Mouse (Mus musculus): ENCODE data around the gene Spata21. TPM values are rescaled to one million over a fixed set of nuclear protein-coding genes. Genes with fewer than 3 reads are reported as not detected.
A peak's percentile ranks its signal among the peaks of the same experiment; 100 is the strongest.
"Not testable (repeated sequence)": the region's sequence is repeated elsewhere in the genome, so short reads cannot be mapped to it uniquely, and the experiment has no call there.

The Spata21 gene
- polyA plus RNA-seq, 1 experiment from 2014 or later, result not detected

GRCm38 (mm10) chr4:141131531-141132061, 43.5 kb downstream of the Spata21 start:
- peak; percentile 70 for ATAC-seq (ENCODE audit: low read depth)
- Histone ChIP-seq H3K9me3 (replicated peaks; ENCODE audit: control insufficient read depth, low read length) (no peaks in the 10 kb centered on the region), H3K9ac (ENCODE audit: low read depth, low read length) (no peak overlapping the region; the same call in 1 of the 2 replicates), H3K27me3 (ENCODE audit: control insufficient read depth, insufficient read depth, low read depth, low read length) (no peaks in the 10 kb centered on the region), H3K27ac (ENCODE audit: low read length) (peak overlapping the region; percentile 86), H3K4me2 (ENCODE audit: low read depth, low read length) (peak overlapping the region; percentile 41), H3K4me1 (ENCODE audit: control insufficient read depth, low read depth, low read length) (peaks cover 26% of the 10 kb centered on the region), H3K36me3 (ENCODE audit: control insufficient read depth, insufficient read depth) (no peaks in the 10 kb centered on the region), H3K4me3 (ENCODE audit: low read depth, low read length) (peak overlapping the region; percentile 18; the same call in 1 of the 2 replicates)
- 70% methylated on average over 5 of the region's 5 CpGs for WGBS (ENCODE audit: insufficient replicate concordance)

GRCm38 (mm10) chr4:141132191-141132590, 44.1 kb downstream of the Spata21 start:
- 0 out of 2 replicates have a peak overlapping the region, but pooled peaks have one; percentile 12 for H3K9ac ChIP-seq (ENCODE audit: low read depth, low read length)
- H3K36me3 ChIP-seq (ENCODE audit: control insufficient read depth, insufficient read depth), result no peaks in the 10 kb centered on the region
- H3K4me2 ChIP-seq (ENCODE audit: low read depth, low read length), result peak overlapping the region; percentile 33
- H3K9me3 ChIP-seq (replicated peaks; ENCODE audit: control insufficient read depth, low read length), result no peaks in the 10 kb centered on the region
- WGBS (ENCODE audit: insufficient replicate concordance), result 60% methylated on average over 8 of the region's 8 CpGs
- ATAC-seq (ENCODE audit: low read depth), result no peak
- peaks cover 31% of the 10 kb centered on the region for H3K4me1 ChIP-seq (ENCODE audit: control insufficient read depth, low read depth, low read length)
- H3K27me3 ChIP-seq (ENCODE audit: control insufficient read depth, insufficient read depth, low read depth, low read length), result no peaks in the 10 kb centered on the region
- H3K4me3 ChIP-seq (ENCODE audit: low read depth, low read length), result 0 out of 2 replicates have a peak overlapping the region, but pooled peaks have one; percentile 9
- peak overlapping the region; percentile 83 for H3K27ac ChIP-seq (ENCODE audit: low read length)

- Histone ChIP-seq H3K4me2 (ENCODE audit: low read depth, low read length) (peak overlapping the region; percentile 14; the same call in 1 of the 2 replicates), H3K27me3 (ENCODE audit: control insufficient read depth, insufficient read depth, low read depth, low read length) (no peaks in the 10 kb centered on the region), H3K4me3 (ENCODE audit: low read depth, low read length) (no peak overlapping the region), H3K9me3 (replicated peaks; ENCODE audit: control insufficient read depth, low read length) (no peaks in the 10 kb centered on the region), H3K4me1 (ENCODE audit: control insufficient read depth, low read depth, low read length) (peaks cover 39% of the 10 kb centered on the region), H3K36me3 (ENCODE audit: control insufficient read depth, insufficient read depth) (no peaks in the 10 kb centered on the region), H3K9ac (ENCODE audit: low read depth, low read length) (no peak overlapping the region), H3K27ac (ENCODE audit: low read length) (peak overlapping the region; percentile 83)
- 57% methylated on average over 8 of the region's 8 CpGs for WGBS (ENCODE audit: insufficient replicate concordance)
- no peak for ATAC-seq (ENCODE audit: low read depth)
Observed at GRCm38 (mm10) chr4:141133227-141133626, 45.1 kb downstream of the Spata21 start.

GRCm38 (mm10) chr4:141134031-141134441, 45.9 kb downstream of the Spata21 start:
- H3K4me3 ChIP-seq (ENCODE audit: low read depth, low read length), result peak overlapping the region; percentile 29
- H3K36me3 ChIP-seq (ENCODE audit: control insufficient read depth, insufficient read depth), result no peaks in the 10 kb centered on the region
- peaks cover 44% of the 10 kb centered on the region for H3K4me1 ChIP-seq (ENCODE audit: control insufficient read depth, low read depth, low read length)
- peak; percentile 31; the same call in 1 of the 2 replicates for ATAC-seq (ENCODE audit: low read depth)
- H3K9ac ChIP-seq (ENCODE audit: low read depth, low read length), result 0 out of 2 replicates have a peak overlapping the region, but pooled peaks have one; percentile 20
- H3K4me2 ChIP-seq (ENCODE audit: low read depth, low read length), result peak overlapping the region; percentile 45; the same call in 1 of the 2 replicates
- H3K9me3 ChIP-seq (replicated peaks; ENCODE audit: control insufficient read depth, low read length), result no peaks in the 10 kb centered on the region
- H3K27me3 ChIP-seq (ENCODE audit: control insufficient read depth, insufficient read depth, low read depth, low read length), result no peaks in the 10 kb centered on the region
- peak overlapping the region; percentile 62 for H3K27ac ChIP-seq (ENCODE audit: low read length)
- WGBS (ENCODE audit: insufficient replicate concordance), result 65% methylated on average over 8 of the region's 8 CpGs

- Histone ChIP-seq H3K9ac (ENCODE audit: low read depth, low read length) (peak overlapping the region; percentile 1; the same call in 1 of the 2 replicates), H3K36me3 (ENCODE audit: control insufficient read depth, insufficient read depth) (no peaks in the 10 kb centered on the region), H3K27me3 (ENCODE audit: control insufficient read depth, insufficient read depth, low read depth, low read length) (no peaks in the 10 kb centered on the region), H3K4me3 (ENCODE audit: low read depth, low read length) (peak overlapping the region; percentile 29), H3K27ac (ENCODE audit: low read length) (peak overlapping the region; percentile 62), H3K4me2 (ENCODE audit: low read depth, low read length) (peak overlapping the region; percentile 45), H3K9me3 (replicated peaks; ENCODE audit: control insufficient read depth, low read length) (no peaks in the 10 kb centered on the region), H3K4me1 (ENCODE audit: control insufficient read depth, low read depth, low read length) (peaks cover 42% of the 10 kb centered on the region)
- WGBS (ENCODE audit: insufficient replicate concordance), result 58% methylated on average over 20 of the region's 20 CpGs
- no peak for ATAC-seq (ENCODE audit: low read depth)
Observed at GRCm38 (mm10) chr4:141134751-141135530, 46.8 kb downstream of the Spata21 start.

GRCm38 (mm10) chr4:141136126-141136525, 48.0 kb downstream of the Spata21 start:
- no peaks in the 10 kb centered on the region for H3K9me3 ChIP-seq (replicated peaks; ENCODE audit: control insufficient read depth, low read length)
- no peaks in the 10 kb centered on the region for H3K27me3 ChIP-seq (ENCODE audit: control insufficient read depth, insufficient read depth, low read depth, low read length)
- H3K36me3 ChIP-seq (ENCODE audit: control insufficient read depth, insufficient read depth), result no peaks in the 10 kb centered on the region
- peak overlapping the region; percentile 19; the same call in 1 of the 2 replicates for H3K27ac ChIP-seq (ENCODE audit: low read length)
- no peak for ATAC-seq (ENCODE audit: low read depth)
- H3K4me1 ChIP-seq (ENCODE audit: control insufficient read depth, low read depth, low read length), result peaks cover 42% of the 10 kb centered on the region
- no peak overlapping the region for H3K4me3 ChIP-seq (ENCODE audit: low read depth, low read length)
- H3K4me2 ChIP-seq (ENCODE audit: low read depth, low read length), result no peak overlapping the region
- no peak overlapping the region for H3K9ac ChIP-seq (ENCODE audit: low read depth, low read length)
- WGBS (ENCODE audit: insufficient replicate concordance), result 76% methylated on average over 7 of the region's 7 CpGs

GRCm38 (mm10) chr4:141137740-141138139, 49.6 kb downstream of the Spata21 start:
- not testable (repeated sequence) for H3K9ac ChIP-seq (ENCODE audit: low read depth, low read length); ATAC-seq (ENCODE audit: low read depth); H3K9me3 ChIP-seq (replicated peaks; ENCODE audit: control insufficient read depth, low read length); H3K27me3 ChIP-seq (ENCODE audit: control insufficient read depth, insufficient read depth, low read depth, low read length); H3K27ac ChIP-seq (ENCODE audit: low read length); H3K36me3 ChIP-seq (ENCODE audit: control insufficient read depth, insufficient read depth)
- WGBS (ENCODE audit: insufficient replicate concordance), result 48% methylated on average over 1 of the region's 3 CpGs
- peak overlapping the region; percentile 90; the same call in 1 of the 2 replicates for H3K4me3 ChIP-seq (ENCODE audit: low read depth, low read length)
- peak overlapping the region; percentile 98 for H3K4me2 ChIP-seq (ENCODE audit: low read depth, low read length)
- peaks cover 38% of the 10 kb centered on the region for H3K4me1 ChIP-seq (ENCODE audit: control insufficient read depth, low read depth, low read length)

- Histone ChIP-seq H3K27me3 (ENCODE audit: control insufficient read depth, insufficient read depth, low read depth, low read length) (no peaks in the 10 kb centered on the region), H3K4me2 (ENCODE audit: low read depth, low read length) (peak overlapping the region; percentile 98), H3K4me3 (ENCODE audit: low read depth, low read length) (peak overlapping the region; percentile 90), H3K9ac (ENCODE audit: low read depth, low read length) (peak overlapping the region; percentile 90), H3K9me3 (replicated peaks; ENCODE audit: control insufficient read depth, low read length) (no peaks in the 10 kb centered on the region), H3K27ac (ENCODE audit: low read length) (peak overlapping the region; percentile 89), H3K4me1 (ENCODE audit: control insufficient read depth, low read depth, low read length) (peaks cover 37% of the 10 kb centered on the region), H3K36me3 (ENCODE audit: control insufficient read depth, insufficient read depth) (no peaks in the 10 kb centered on the region)
- peak; percentile 5; the same call in 1 of the 2 replicates for ATAC-seq (ENCODE audit: low read depth)
- WGBS (ENCODE audit: insufficient replicate concordance), result under 1% methylated on average over 29 of the region's 29 CpGs
Observed at GRCm38 (mm10) chr4:141138425-141139115, 50.4 kb downstream of the Spata21 start.
